Mouse (Mus musculus): ENCODE data around the gene Mt3. TPM values are rescaled to one million over a fixed set of nuclear protein-coding genes. Genes with fewer than 3 reads are reported as not detected.
A peak's percentile ranks its signal among the peaks of the same experiment; 100 is the strongest.

Gene Mt3
- polyA plus RNA-seq (2016; fragmentation: Nextera tagmentation; extraction: Ambion mirVana), result 6.8 and 7.5 TPM in 2 replicates

GRCm38 (mm10) chr8:94152513-94153300 is at the start of gene Mt3:
Mt3 (plus strand) TSS chr8:94152607.
- no peaks in the 10 kb centered on the region for H3K9me3 ChIP-seq (replicated peaks)
- peaks cover 51% of the 10 kb centered on the region for H3K27me3 ChIP-seq (ENCODE audit: low read depth, poor library complexity, severe bottlenecking)
- peak within 1 kb of the TSS; percentile 58 for H3K4me3 ChIP-seq
- no peaks in the 10 kb centered on the region for H3K36me3 ChIP-seq
- H3K27ac ChIP-seq (replicated peaks), result peak within 1 kb of the TSS; percentile 65
- DNase-seq (ENCODE audit: low spot score), result peak; percentile 77
- 3% methylated on average over 29 of the region's 29 CpGs for WGBS
- H3K4me1 ChIP-seq, result peaks cover 47% of the 10 kb centered on the region

GRCm38 (mm10) chr8:94104146-94104545 is 48.3 kb upstream of the Mt3 start:
- no peaks in the 10 kb centered on the region for H3K36me3 ChIP-seq
- H3K9me3 ChIP-seq (replicated peaks), result no peaks in the 10 kb centered on the region
- no peak overlapping the region for H3K4me3 ChIP-seq
- peaks cover under 1% of the 10 kb centered on the region for H3K4me1 ChIP-seq
- peaks cover 6% of the 10 kb centered on the region; the same call in 1 of the 2 replicates for H3K27me3 ChIP-seq (ENCODE audit: low read depth, poor library complexity, severe bottlenecking)
- 53% methylated on average over 5 of the region's 5 CpGs for WGBS
- no peak for DNase-seq (ENCODE audit: low spot score)
- no peak overlapping the region for H3K27ac ChIP-seq (replicated peaks)

- Histone ChIP-seq H3K36me3 (no peaks in the 10 kb centered on the region), H3K27me3 (ENCODE audit: low read depth, poor library complexity, severe bottlenecking) (no peaks in the 10 kb centered on the region), H3K4me1 (no peaks in the 10 kb centered on the region), H3K4me3 (no peak overlapping the region), H3K9me3 (replicated peaks) (no peaks in the 10 kb centered on the region), H3K27ac (replicated peaks) (no peak overlapping the region)
- no peak for DNase-seq (ENCODE audit: low spot score)
- WGBS, result 89% methylated on average over 3 of the region's 3 CpGs
Observed at GRCm38 (mm10) chr8:94107871-94108270, 44.5 kb upstream of the Mt3 start.

GRCm38 (mm10) chr8:94109396-94109795 is 43.0 kb upstream of the Mt3 start:
- 66% methylated on average over 6 of the region's 6 CpGs for WGBS
- Histone ChIP-seq H3K27ac (replicated peaks) (no peak overlapping the region), H3K27me3 (ENCODE audit: low read depth, poor library complexity, severe bottlenecking) (no peaks in the 10 kb centered on the region), H3K4me1 (no peaks in the 10 kb centered on the region), H3K36me3 (no peaks in the 10 kb centered on the region), H3K4me3 (no peak overlapping the region), H3K9me3 (replicated peaks) (no peaks in the 10 kb centered on the region)
- DNase-seq (ENCODE audit: low spot score), result no peak

GRCm38 (mm10) chr8:94109835-94110234 is 42.6 kb upstream of the Mt3 start:
- 80% methylated on average over 5 of the region's 5 CpGs for WGBS
- DNase-seq (ENCODE audit: low spot score), result no peak
- no peak overlapping the region for H3K4me3 ChIP-seq

GRCm38 (mm10) chr8:94110526-94111177 is 41.8 kb upstream of the Mt3 start:
- Histone ChIP-seq H3K36me3 (no peaks in the 10 kb centered on the region), H3K27ac (replicated peaks) (no peak overlapping the region), H3K4me3 (no peak overlapping the region), H3K4me1 (no peaks in the 10 kb centered on the region), H3K27me3 (ENCODE audit: low read depth, poor library complexity, severe bottlenecking) (no peaks in the 10 kb centered on the region), H3K9me3 (replicated peaks) (no peaks in the 10 kb centered on the region)
- 73% methylated on average over 6 of the region's 6 CpGs for WGBS
- no peak for DNase-seq (ENCODE audit: low spot score)

More at GRCm38 (mm10) chr8:94109835-94110234, 42.6 kb upstream of the Mt3 start:
- H3K36me3 ChIP-seq, result no peaks in the 10 kb centered on the region
- no peaks in the 10 kb centered on the region for H3K27me3 ChIP-seq (ENCODE audit: low read depth, poor library complexity, severe bottlenecking)
- H3K27ac ChIP-seq (replicated peaks), result no peak overlapping the region
- H3K9me3 ChIP-seq (replicated peaks), result no peaks in the 10 kb centered on the region
- no peaks in the 10 kb centered on the region for H3K4me1 ChIP-seq

- Histone ChIP-seq H3K27me3 (ENCODE audit: low read depth, poor library complexity, severe bottlenecking) (no peaks in the 10 kb centered on the region), H3K27ac (replicated peaks) (no peak overlapping the region), H3K9me3 (replicated peaks) (no peaks in the 10 kb centered on the region), H3K4me3 (no peak overlapping the region), H3K36me3 (no peaks in the 10 kb centered on the region), H3K4me1 (peaks cover 9% of the 10 kb centered on the region)
- no peak for DNase-seq (ENCODE audit: low spot score)
- WGBS, result 62% methylated on average over 1 of the region's 1 CpGs
Observed at GRCm38 (mm10) chr8:94113435-94113834, 39.0 kb upstream of the Mt3 start.

- Histone ChIP-seq H3K36me3 (no peaks in the 10 kb centered on the region), H3K4me3 (no peak overlapping the region), H3K27me3 (ENCODE audit: low read depth, poor library complexity, severe bottlenecking) (no peaks in the 10 kb centered on the region), H3K9me3 (replicated peaks) (no peaks in the 10 kb centered on the region), H3K4me1 (peaks cover 14% of the 10 kb centered on the region), H3K27ac (replicated peaks) (no peak overlapping the region)
- WGBS, result 89% methylated on average over 2 of the region's 2 CpGs
- DNase-seq (ENCODE audit: low spot score), result no peak
Observed at GRCm38 (mm10) chr8:94113972-94114371, 38.4 kb upstream of the Mt3 start.

- peak; percentile 68 for DNase-seq (ENCODE audit: low spot score)
- Histone ChIP-seq H3K27me3 (ENCODE audit: low read depth, poor library complexity, severe bottlenecking) (no peaks in the 10 kb centered on the region), H3K4me3 (peak overlapping the region; percentile 36), H3K36me3 (no peaks in the 10 kb centered on the region), H3K27ac (replicated peaks) (peak overlapping the region; percentile 85), H3K4me1 (peaks cover 38% of the 10 kb centered on the region), H3K9me3 (replicated peaks) (no peaks in the 10 kb centered on the region)
- 2% methylated on average over 6 of the region's 6 CpGs for WGBS
Observed at GRCm38 (mm10) chr8:94118776-94119430, 33.5 kb upstream of the Mt3 start.

- H3K9me3 ChIP-seq (replicated peaks), result no peaks in the 10 kb centered on the region
- WGBS, result 84% methylated on average over 9 of the region's 9 CpGs
- H3K27me3 ChIP-seq (ENCODE audit: low read depth, poor library complexity, severe bottlenecking), result no peaks in the 10 kb centered on the region
- H3K4me3 ChIP-seq, result no peak overlapping the region
- no peak for DNase-seq (ENCODE audit: low spot score)
- H3K4me1 ChIP-seq, result peaks cover 38% of the 10 kb centered on the region
- peak overlapping the region; percentile 42; the same call in 1 of the 2 replicates for H3K27ac ChIP-seq (replicated peaks)
- H3K36me3 ChIP-seq, result no peaks in the 10 kb centered on the region
Observed at GRCm38 (mm10) chr8:94121625-94122024, 30.8 kb upstream of the Mt3 start.

- DNase-seq (ENCODE audit: low spot score), result no peak
- Histone ChIP-seq H3K4me3 (no peak overlapping the region), H3K27ac (replicated peaks) (no peak overlapping the region), H3K9me3 (replicated peaks) (no peaks in the 10 kb centered on the region), H3K27me3 (ENCODE audit: low read depth, poor library complexity, severe bottlenecking) (no peaks in the 10 kb centered on the region), H3K36me3 (no peaks in the 10 kb centered on the region), H3K4me1 (peaks cover 35% of the 10 kb centered on the region)
- 65% methylated on average over 8 of the region's 8 CpGs for WGBS
Observed at GRCm38 (mm10) chr8:94122711-94123468, 29.5 kb upstream of the Mt3 start.

GRCm38 (mm10) chr8:94127711-94128110 is 24.7 kb upstream of the Mt3 start:
- Histone ChIP-seq H3K36me3 (no peaks in the 10 kb centered on the region), H3K9me3 (replicated peaks) (no peaks in the 10 kb centered on the region), H3K4me1 (peaks cover 6% of the 10 kb centered on the region), H3K4me3 (no peak overlapping the region), H3K27me3 (ENCODE audit: low read depth, poor library complexity, severe bottlenecking) (no peaks in the 10 kb centered on the region), H3K27ac (replicated peaks) (no peak overlapping the region)
- 86% methylated on average over 6 of the region's 6 CpGs for WGBS
- DNase-seq (ENCODE audit: low spot score), result no peak
